Mouse (Mus musculus): ENCODE measurements around the gene Gramd4. TPM values are rescaled to one million over a fixed set of nuclear protein-coding genes. Genes with fewer than 3 reads are reported as not detected.

Gene Gramd4
- 145 TPM for total RNA-seq (2023)

DNA sequence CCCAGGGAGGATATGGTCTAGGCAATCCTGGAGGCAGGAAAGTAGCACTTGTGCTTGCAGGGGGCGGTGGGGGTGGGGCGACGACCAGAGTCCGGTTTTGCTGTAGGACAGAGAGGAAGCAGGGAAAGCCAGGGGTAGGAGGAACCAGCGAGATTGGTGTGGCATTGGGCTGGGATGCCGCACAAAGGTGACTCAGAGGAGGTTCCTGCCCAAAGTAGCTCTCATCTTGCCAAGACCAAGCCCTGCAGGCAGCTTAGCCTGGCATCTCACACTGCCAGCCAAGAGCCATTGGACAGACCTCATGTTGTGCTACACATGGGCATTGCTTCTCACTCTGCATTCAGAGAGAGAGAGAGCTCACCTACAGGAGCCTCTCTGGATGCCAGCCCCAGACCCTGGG, at the start of gene Gramd4:
Gene Gramd4 (plus strand): TSS at position 283 of the 400 bp plus-strand sequence.

DNA sequence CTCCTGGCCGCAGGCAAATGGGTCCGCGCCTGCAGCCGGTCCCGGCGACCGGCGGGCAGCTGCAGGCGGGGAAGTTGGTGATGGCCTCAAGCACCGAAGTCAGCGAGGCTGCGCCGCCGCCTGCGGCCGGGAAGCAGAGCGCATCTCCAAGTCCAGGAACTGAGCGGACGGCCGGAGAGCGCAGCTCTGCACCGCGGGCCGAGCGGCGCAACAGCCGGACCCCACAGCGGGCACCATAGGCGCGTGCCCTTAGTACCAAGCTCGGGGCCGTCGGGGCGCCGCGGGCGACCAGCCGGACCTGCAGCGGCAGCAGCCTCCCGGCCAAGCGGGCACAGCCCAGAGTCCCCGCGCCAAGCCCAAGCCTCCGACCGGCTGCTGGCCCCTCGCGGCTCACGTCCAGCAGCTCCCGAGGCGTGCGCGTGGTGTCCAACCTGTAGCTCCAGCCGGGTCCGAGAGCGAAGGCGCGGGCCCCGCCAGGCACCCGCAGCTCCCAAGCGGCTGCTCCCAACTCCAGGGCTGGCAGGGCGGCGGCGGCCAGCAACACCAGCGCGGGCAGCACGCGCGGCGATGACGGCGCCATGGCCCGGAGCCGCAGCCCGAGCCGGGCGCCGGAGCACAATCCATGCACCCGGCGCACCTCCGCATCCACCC, 24.2 kb upstream of the Gramd4 start, which contains the start of gene Celsr1:
Gene Celsr1 (minus strand): TSS at position 587 of the 651 bp plus-strand sequence.

DNA sequence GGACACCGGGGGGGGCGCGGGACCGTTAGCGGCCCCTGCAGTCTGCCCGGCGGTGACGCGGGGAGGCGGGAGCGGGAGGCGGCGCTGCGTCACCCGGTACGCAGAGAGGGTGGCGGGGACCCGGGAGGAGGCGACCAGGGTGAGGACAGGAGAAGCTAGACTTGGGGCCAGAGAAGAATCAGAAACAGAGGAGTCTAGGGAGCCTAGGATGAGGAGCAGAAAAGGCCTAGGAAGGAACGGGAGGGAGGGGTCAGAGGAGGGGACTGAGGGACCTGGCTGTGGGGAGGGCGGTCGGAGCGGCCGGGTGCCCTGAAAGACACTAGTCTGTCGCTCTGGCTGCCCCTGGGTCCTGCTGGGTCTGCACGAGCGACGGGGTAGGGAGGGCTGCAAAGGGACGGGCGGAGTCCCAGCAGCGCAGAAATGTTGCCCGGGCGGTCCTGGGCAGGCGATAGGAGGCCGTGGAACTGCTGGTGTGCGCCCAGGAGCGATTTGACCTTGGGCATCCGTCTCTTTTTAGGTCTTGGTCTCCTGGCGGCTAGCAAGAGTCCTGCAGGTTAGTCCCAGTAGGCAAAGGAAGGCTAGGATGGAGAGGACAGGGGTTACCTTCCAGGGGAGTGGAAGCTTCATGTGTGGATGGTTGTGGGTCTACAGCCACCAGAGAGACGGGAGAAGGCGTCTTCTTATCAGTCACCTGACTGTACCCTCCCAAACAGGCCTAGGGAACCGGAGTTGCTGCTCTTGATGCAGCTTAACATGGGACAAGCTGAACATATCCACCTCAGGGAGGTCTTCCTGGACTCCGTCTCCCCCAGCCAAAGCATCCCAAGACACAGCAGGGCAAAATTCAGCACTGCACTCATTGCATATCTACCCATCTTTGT, 128.4 kb downstream of the Gramd4 start, which contains the start of gene Cerk:
Gene Cerk (minus strand): TSS at position 453 of the 881 bp plus-strand sequence.

Other genes with a start within 250 kb of the Gramd4 start
- gene Cdpf1, start 246.0 kb upstream of the Gramd4 start, total RNA-seq (2023) = 22.3 TPM
- not detected for gene Pkdrej, start 236.0 kb upstream of the Gramd4 start, total RNA-seq (2023)
- 16.2 TPM for gene Ttc38, start 225.4 kb upstream of the Gramd4 start, total RNA-seq (2023)
- 2.4 TPM for gene Gtse1, start 197.9 kb upstream of the Gramd4 start, total RNA-seq (2023)
- 37.6 TPM for gene Trmu, start 178.4 kb upstream of the Gramd4 start, total RNA-seq (2023)
- gene Celsr1, start 23.9 kb upstream of the Gramd4 start, total RNA-seq (2023) = 19.8 TPM
- gene Cerk, start 128.4 kb downstream of the Gramd4 start, total RNA-seq (2023) = 20.9 TPM
- 31.5 TPM for gene Tbc1d22a, start 156.8 kb downstream of the Gramd4 start, total RNA-seq (2023)

Measured in CD4-positive naive resting alpha-beta T cell, adult 57 days (primary cell).